Mouse (Mus musculus) kidney, postnatal 14 days (tissue): Measurements from ENCODE around the gene Tgfb1.
"Not testable (repeated sequence)": the region's sequence is repeated elsewhere in the genome, so short reads cannot be mapped to it uniquely, and the experiment has no call there.

Source experiments
- DNase-seq: peaks from one replicate; pipeline ENCODE4 v3.0.0; 2022; ENCODE audit warnings: mixed read lengths

Gene Tgfb1

GRCm38 (mm10) chr7:25706578-25707170, 19.9 kb downstream of the Tgfb1 start:
- DNase-seq = no peak

GRCm38 (mm10) chr7:25707581-25708292, 20.9 kb downstream of the Tgfb1 start:
- DNase-seq = peak; percentile 75

- peak; percentile 26 for DNase-seq
These were observed 23.2 kb downstream of the Tgfb1 start for GRCm38 (mm10) chr7:25709961-25710360.

GRCm38 (mm10) chr7:25710519-25711130, 23.8 kb downstream of the Tgfb1 start:
- DNase-seq = peak; percentile 37

GRCm38 (mm10) chr7:25711165-25711564, 24.4 kb downstream of the Tgfb1 start:
- DNase-seq = no peak

- no peak for DNase-seq
These were observed 25.0 kb downstream of the Tgfb1 start for GRCm38 (mm10) chr7:25711731-25712197.

- no peak for DNase-seq
These were observed 26.0 kb downstream of the Tgfb1 start for GRCm38 (mm10) chr7:25712801-25713200.

GRCm38 (mm10) chr7:25714581-25714980, 27.8 kb downstream of the Tgfb1 start:
- DNase-seq = no peak

GRCm38 (mm10) chr7:25715731-25716271, 29.0 kb downstream of the Tgfb1 start:
- DNase-seq = no peak

- no peak for DNase-seq
These were observed 30.7 kb downstream of the Tgfb1 start for GRCm38 (mm10) chr7:25717478-25717877.

- DNase-seq = peak; percentile 96
These were observed 32.1 kb downstream of the Tgfb1 start, which contains the start of gene Ccdc97 for GRCm38 (mm10) chr7:25718788-25719417. Ccdc97 (minus strand) TSS chr7:25719088.

- DNase-seq = peak; percentile 84
These were observed 33.2 kb downstream of the Tgfb1 start for GRCm38 (mm10) chr7:25719761-25720610.

- DNase-seq = no peak
These were observed 34.0 kb downstream of the Tgfb1 start for GRCm38 (mm10) chr7:25720760-25721159.

- DNase-seq = not testable (repeated sequence)
These were observed 35.0 kb downstream of the Tgfb1 start for GRCm38 (mm10) chr7:25721776-25722175.

GRCm38 (mm10) chr7:25725886-25726285, 39.1 kb downstream of the Tgfb1 start:
- DNase-seq = no peak

GRCm38 (mm10) chr7:25727800-25728199, 41.0 kb downstream of the Tgfb1 start:
- DNase-seq = no peak

GRCm38 (mm10) chr7:25729396-25729795, 42.6 kb downstream of the Tgfb1 start:
- no peak for DNase-seq

GRCm38 (mm10) chr7:25729862-25730261, 43.1 kb downstream of the Tgfb1 start:
- peak; percentile 14 for DNase-seq

GRCm38 (mm10) chr7:25731294-25732055, 44.7 kb downstream of the Tgfb1 start:
- DNase-seq = no peak

GRCm38 (mm10) chr7:25734991-25735390, 48.2 kb downstream of the Tgfb1 start:
- DNase-seq = no peak

- DNase-seq = no peak
These were observed 50.1 kb downstream of the Tgfb1 start for GRCm38 (mm10) chr7:25736920-25737319.
